Comparison of ENCODE assay signal across 19 mouse cellular contexts in genomic region chr5:149447733-149448132, GRCm38 (mm10). TPM values are rescaled to one million over a fixed set of nuclear protein-coding genes. Genes with fewer than 3 reads are reported as not detected.
DNase-seq lines count a peak whose midpoint lies in the region; ATAC-seq and TF ChIP-seq lines count a peak whose summit lies in the region.
"Had no signal": no experiment of that assay in that cellular context is flagged by ENCODE, and none has a peak within 500 bp of the region (broad histone marks: within the 10 kb centered on the region; RNA-seq: fewer than 3 reads in every experiment).

No protein-coding gene starts in this region.

- in situ Hi-C loops in ES-E14 (cut with MboI; ENCODE audit: low sequenced_read_pairs in 2 of 2, unreplicated experiment in 2 of 2): no loop called here

- H3K9me3 ChIP-seq in forebrain, postnatal 0 days (ENCODE audit: low read length): no peaks in the 10 kb centered on the region
- H3K9me3 ChIP-seq in forebrain, embryonic 14.5 days (replicated peaks; ENCODE audit: control insufficient read depth, low read length): no peaks in the 10 kb centered on the region
- no peaks in the 10 kb centered on the region for H3K9me3 ChIP-seq in liver, postnatal 0 days (ENCODE audit: low read length)
- H3K9me3 ChIP-seq in liver, embryonic 12.5 days (replicated peaks): peaks cover 6% of the 10 kb centered on the region; the same call in 1 of the 2 replicates
- H3K9me3 ChIP-seq in ES-E14 (ENCODE audit: control insufficient read depth, insufficient read depth, low read depth, low read length): no peaks in the 10 kb centered on the region
- H3K9me3 ChIP-seq: forebrain, embryonic 15.5 days; limb, embryonic 15.5 days had no signal

- no peak for TF ChIP-seq EP300 in liver, postnatal 0 days (IDR thresholded peaks at IDR 0.05; ENCODE audit: low read depth)

- no peak overlapping the region for H3K9ac ChIP-seq in forebrain, postnatal 0 days
- H3K9ac ChIP-seq in forebrain, embryonic 14.5 days (ENCODE audit: low read length): no peak overlapping the region
- H3K9ac ChIP-seq in liver, postnatal 0 days (replicated peaks): no peak overlapping the region
- H3K9ac ChIP-seq in liver, embryonic 12.5 days: no peak overlapping the region
- no peak overlapping the region for H3K9ac ChIP-seq in ES-E14 (ENCODE audit: insufficient read depth, low read depth, low read length, poor library complexity, severe bottlenecking)
- H3K9ac ChIP-seq: forebrain, embryonic 15.5 days; heart, embryonic 15.5 days; limb, embryonic 15.5 days had no signal

- H3K27ac ChIP-seq in forebrain, postnatal 0 days (ENCODE audit: low read depth, low read length): no peak overlapping the region
- H3K27ac ChIP-seq in forebrain, embryonic 14.5 days (ENCODE audit: low read depth, low read length): no peak overlapping the region
- no peak overlapping the region for H3K27ac ChIP-seq in liver, postnatal 0 days (ENCODE audit: low read depth)
- no peak overlapping the region for H3K27ac ChIP-seq in liver, embryonic 12.5 days
- H3K27ac ChIP-seq in ES-E14 (ENCODE audit: insufficient read depth, low read depth, low read length, poor library complexity, severe bottlenecking): no peak overlapping the region
- H3K27ac ChIP-seq in olfactory bulb, adult 2 months (ENCODE audit: insufficient read depth, low read depth, low read length): no peak overlapping the region
- H3K27ac ChIP-seq: forebrain, embryonic 15.5 days; heart, embryonic 15.5 days; limb, embryonic 15.5 days; macrophage had no signal

- TF ChIP-seq POLR2A in olfactory bulb, adult 2 months (IDR thresholded peaks at IDR 0.05; ENCODE audit: insufficient read depth, low read depth, low read length): no peak

- DNase-seq in forebrain, postnatal 0 days: no peak
- DNase-seq in forebrain, embryonic 14.5 days (ENCODE audit: low spot score): no peak
- no peak for DNase-seq in liver, postnatal 0 days
- peak; percentile 47 for DNase-seq in ES-E14 (ENCODE audit: low read depth, low spot score)
- no peak for DNase-seq in cerebellum, adult 9-11 months
- DNase-seq: adrenal gland, adult 2 months; gastrocnemius, postnatal 36 days; kidney, postnatal 14 days; right cerebral cortex, postnatal 4 days had no signal

- no peak for ATAC-seq in forebrain, postnatal 0 days
- ATAC-seq in forebrain, embryonic 14.5 days: no peak
- ATAC-seq in liver, postnatal 0 days: no peak
- ATAC-seq in liver, embryonic 12.5 days: no peak
- no peak for ATAC-seq in inflammation-experienced regulatory T-cells, adult 6 months
- ATAC-seq: forebrain, embryonic 15.5 days; hindbrain, embryonic 16.5 days had no signal

- H3K4me2 ChIP-seq in forebrain, postnatal 0 days (ENCODE audit: low read depth): no peak overlapping the region
- no peak overlapping the region for H3K4me2 ChIP-seq in forebrain, embryonic 14.5 days (ENCODE audit: low read length)
- no peak overlapping the region for H3K4me2 ChIP-seq in liver, postnatal 0 days (ENCODE audit: low read depth, low read length)
- H3K4me2 ChIP-seq in liver, embryonic 12.5 days: no peak overlapping the region
- H3K4me2 ChIP-seq: forebrain, embryonic 15.5 days; heart, embryonic 15.5 days; limb, embryonic 15.5 days had no signal

- H3K4me1 ChIP-seq in forebrain, postnatal 0 days (ENCODE audit: insufficient read depth): no peaks in the 10 kb centered on the region
- H3K4me1 ChIP-seq in forebrain, embryonic 14.5 days (ENCODE audit: control insufficient read depth, insufficient read depth, low read length): no peaks in the 10 kb centered on the region; the same call in 1 of the 2 replicates
- no peaks in the 10 kb centered on the region for H3K4me1 ChIP-seq in liver, postnatal 0 days (ENCODE audit: insufficient read depth)
- H3K4me1 ChIP-seq in liver, embryonic 12.5 days: no peaks in the 10 kb centered on the region
- no peaks in the 10 kb centered on the region for H3K4me1 ChIP-seq in ES-E14 (ENCODE audit: control insufficient read depth in 2 of 2, insufficient read depth in 2 of 2, low read length in 2 of 2, poor library complexity in 1 of 2)
- peaks cover 3% of the 10 kb centered on the region for H3K4me1 ChIP-seq in olfactory bulb, adult 2 months (ENCODE audit: control insufficient read depth, insufficient read depth, low read length)

- H3K27me3 ChIP-seq in forebrain, postnatal 0 days (ENCODE audit: insufficient read depth, low read length): no peaks in the 10 kb centered on the region
- no peaks in the 10 kb centered on the region for H3K27me3 ChIP-seq in forebrain, embryonic 14.5 days (replicated peaks; ENCODE audit: control insufficient read depth, insufficient read depth, low read length)
- H3K27me3 ChIP-seq in liver, postnatal 0 days (ENCODE audit: insufficient read depth, low read length): no peaks in the 10 kb centered on the region
- no peaks in the 10 kb centered on the region for H3K27me3 ChIP-seq in liver, embryonic 12.5 days (replicated peaks)
- H3K27me3 ChIP-seq: forebrain, embryonic 15.5 days; heart, embryonic 15.5 days; limb, embryonic 15.5 days had no signal

- WGBS in forebrain, postnatal 0 days: 81% methylated on average over 5 of the region's 5 CpGs
- 78% methylated on average over 5 of the region's 5 CpGs for WGBS in forebrain, embryonic 14.5 days
- 78% methylated on average over 5 of the region's 5 CpGs for WGBS in liver, postnatal 0 days (ENCODE audit: insufficient replicate concordance)
- WGBS in liver, embryonic 12.5 days (ENCODE audit: insufficient replicate concordance): 79% methylated on average over 5 of the region's 5 CpGs
- WGBS in olfactory bulb, adult 2 months: 82% methylated on average over 5 of the region's 5 CpGs

- H3K36me3 ChIP-seq in forebrain, postnatal 0 days (ENCODE audit: insufficient read depth): no peaks in the 10 kb centered on the region
- no peaks in the 10 kb centered on the region for H3K36me3 ChIP-seq in forebrain, embryonic 14.5 days (ENCODE audit: control insufficient read depth, insufficient read depth, low read length)
- H3K36me3 ChIP-seq in liver, postnatal 0 days (replicated peaks; ENCODE audit: insufficient read depth, low read length): no peaks in the 10 kb centered on the region
- H3K36me3 ChIP-seq in liver, embryonic 12.5 days: no peaks in the 10 kb centered on the region
- no peaks in the 10 kb centered on the region for H3K36me3 ChIP-seq in ES-E14 (ENCODE audit: control insufficient read depth, insufficient read depth, low read length, poor library complexity, severe bottlenecking)
- H3K36me3 ChIP-seq: forebrain, embryonic 15.5 days; heart, embryonic 15.5 days; limb, embryonic 15.5 days had no signal

- H3K4me3 ChIP-seq in forebrain, postnatal 0 days (ENCODE audit: low read depth, low read length): no peak overlapping the region
- no peak overlapping the region for H3K4me3 ChIP-seq in forebrain, embryonic 14.5 days (ENCODE audit: low read depth, low read length)
- no peak overlapping the region for H3K4me3 ChIP-seq in liver, postnatal 0 days (ENCODE audit: low read depth, low read length)
- H3K4me3 ChIP-seq in liver, embryonic 12.5 days: no peak overlapping the region
- no peak overlapping the region for H3K4me3 ChIP-seq in ES-E14 (ENCODE audit: insufficient read depth in 1 of 2, low read depth in 1 of 2, low read length in 2 of 2, poor library complexity in 1 of 2, severe bottlenecking in 1 of 2)
- no peak overlapping the region for H3K4me3 ChIP-seq in olfactory bulb, adult 2 months (ENCODE audit: insufficient read depth, low read depth, low read length)
- H3K4me3 ChIP-seq: forebrain, embryonic 15.5 days; heart, embryonic 15.5 days; limb, embryonic 15.5 days had no signal

- TF ChIP-seq CTCF in forebrain, postnatal 0 days (IDR thresholded peaks at IDR 0.05; ENCODE audit: low read depth): peak; percentile 51
- peak; percentile 35 for TF ChIP-seq CTCF in liver, postnatal 0 days (IDR thresholded peaks at IDR 0.05; ENCODE audit: low read depth)
- peak; percentile 26; the same call in 1 of the 2 replicates for TF ChIP-seq CTCF in olfactory bulb, adult 2 months (IDR thresholded peaks at IDR 0.05; ENCODE audit: insufficient read depth, low read depth, low read length)

TF ChIP-seq in ES-E14, 5 proteins besides CTCF, POLR2A, EP300 and RAD21:
- no peak for TF ChIP-seq MAFK (IDR thresholded peaks at IDR 0.05; ENCODE audit: insufficient read depth, low read depth, low read length)
- TF ChIP-seq CHD2 (IDR thresholded peaks at IDR 0.05; ENCODE audit: low read depth, low read length): no peak
- no peak for TF ChIP-seq ZC3H11A (IDR thresholded peaks at IDR 0.05; ENCODE audit: borderline replicate concordance, low read depth, low read length)
- no peak for TF ChIP-seq ZNF384 (IDR thresholded peaks at IDR 0.05; ENCODE audit: low read depth, low read length)
- TF ChIP-seq HCFC1 (IDR thresholded peaks at IDR 0.05; ENCODE audit: borderline replicate concordance, insufficient read depth, low read length): no peak

RNA-seq across cellular contexts. Expression of gene Tex26, which starts 8.3 kb away (rescaled TPM):
- 0.14 and 2.8 TPM in 2 replicates for total RNA-seq in forebrain, postnatal 0 days (2014; rRNA removed)
- polyA plus RNA-seq in forebrain, postnatal 0 days (2015; fragmentation: Nextera tagmentation; extraction: Ambion mirVana): 1.5 and 1.8 TPM in 2 replicates
- 1.3 and 1.6 TPM in 2 replicates for polyA plus RNA-seq in forebrain, embryonic 14.5 days (2014; fragmentation: Nextera tagmentation; extraction: Ambion mirVana)
- polyA plus RNA-seq in liver, postnatal 0 days (2015; fragmentation: Nextera tagmentation; extraction: Ambion mirVana): not detected in 2 replicates
- polyA plus RNA-seq in liver, embryonic 12.5 days (2016; fragmentation: Nextera tagmentation; extraction: Ambion mirVana): 0.13 and 0.18 TPM in 2 replicates
- 0.32 and 0.71 TPM in 2 replicates for total RNA-seq in ES-E14 (2012; rRNA removed)
- not detected in 2 replicates for polyA plus RNA-seq in olfactory bulb, adult 2 months (2012; ENCODE audit: insufficient read depth, insufficient read length, low replicate concordance, missing spikeins)
- polyA plus RNA-seq in inflammation-experienced regulatory T-cells, adult 6 months (2017; shearing (Covaris generic)): not detected
- total RNA-seq: gastrocnemius, postnatal 36 days; monocyte, adult 5-6 weeks; neutrophil, adult 5-6 weeks had no signal
- polyA plus RNA-seq: adrenal gland, adult 2 months; macrophage had no signal

RNA-seq across cellular contexts. Expression of gene Medag, which starts 36.2 kb away (rescaled TPM):
- 1.7 and 2.1 TPM in 2 replicates for total RNA-seq in forebrain, postnatal 0 days (2014; rRNA removed)
- polyA plus RNA-seq in forebrain, postnatal 0 days (2015; fragmentation: Nextera tagmentation; extraction: Ambion mirVana): 1.1 and 1.8 TPM in 2 replicates
- polyA plus RNA-seq in forebrain, embryonic 14.5 days (2014; fragmentation: Nextera tagmentation; extraction: Ambion mirVana): 1.3 and 1.6 TPM in 2 replicates
- 0.11 and 0.21 TPM in 2 replicates for polyA plus RNA-seq in liver, postnatal 0 days (2015; fragmentation: Nextera tagmentation; extraction: Ambion mirVana)
- polyA plus RNA-seq in liver, embryonic 12.5 days (2016; fragmentation: Nextera tagmentation; extraction: Ambion mirVana): 0.35 and 0.57 TPM in 2 replicates
- not detected in 2 replicates for total RNA-seq in ES-E14 (2012; rRNA removed)
- polyA plus RNA-seq in olfactory bulb, adult 2 months (2012; ENCODE audit: insufficient read depth, insufficient read length, low replicate concordance, missing spikeins): not detected in 2 replicates
- 1 to 10 TPM in 1 of 3 experiments, under 1 TPM in 1, not detected in 1; 0.49 to 1.6 TPM for polyA plus RNA-seq in inflammation-experienced regulatory T-cells, adult 6 months (2017; shearing (Covaris generic))
- total RNA-seq: monocyte, adult 5-6 weeks; neutrophil, adult 5-6 weeks had no signal
- polyA plus RNA-seq: macrophage had no signal
